8 mouse cellular contexts compared by ENCODE assay signal in the genomic region with DNA sequence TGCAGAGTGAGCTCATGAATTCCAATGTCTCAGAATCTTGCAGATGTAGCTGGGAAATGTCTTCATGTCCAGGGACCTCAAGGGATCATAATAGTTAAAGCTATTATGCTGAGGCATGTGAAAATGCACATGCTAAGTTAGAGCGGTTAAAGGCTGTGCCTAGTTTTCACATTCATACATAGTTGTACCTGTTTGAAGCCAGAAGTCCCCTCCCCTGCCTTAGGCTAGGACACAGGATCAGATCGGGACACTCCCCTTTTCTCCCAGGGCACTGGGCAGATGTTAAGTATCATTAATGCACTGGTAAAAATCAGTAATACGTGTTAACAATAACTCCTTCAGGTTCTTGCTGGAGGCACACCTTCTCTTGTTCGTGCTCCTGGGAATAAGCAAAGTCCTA. TPM values are rescaled to one million over a fixed set of nuclear protein-coding genes. Genes with fewer than 3 reads are reported as not detected.
A peak's percentile ranks its signal among the peaks of the same experiment; 100 is the strongest.
DNase-seq lines count a peak whose midpoint lies in the region; ATAC-seq and TF ChIP-seq lines count a peak whose summit lies in the region.

No protein-coding gene starts in this region.

- no peak for TF ChIP-seq CTCF in cortical plate, adult 2 months (IDR thresholded peaks at IDR 0.05; ENCODE audit: extremely low read depth, insufficient read depth, low read length)

- H3K27ac ChIP-seq in kidney, embryonic 14.5 days (ENCODE audit: low read depth, low read length) = no peak overlapping the region
- no peak overlapping the region for H3K27ac ChIP-seq in cortical plate, adult 2 months (ENCODE audit: insufficient read depth, low read length)
- H3K27ac ChIP-seq in hindbrain, embryonic 15.5 days (replicated peaks) = peak overlapping the region; percentile 53; the same call in 1 of the 2 replicates
- H3K27ac ChIP-seq in midbrain, embryonic 14.5 days (replicated peaks; ENCODE audit: low read depth, low read length) = no peak overlapping the region

- peak; percentile 48 for ATAC-seq in kidney, embryonic 14.5 days (ENCODE audit: low FRiP score, low TSS enrichment)
- ATAC-seq in hindbrain, embryonic 15.5 days (ENCODE audit: low FRiP score, low read depth) = peak; percentile 55; the same call in 1 of the 2 replicates
- peak; percentile 63 for ATAC-seq in midbrain, embryonic 14.5 days (ENCODE audit: low FRiP score, low TSS enrichment)

- peak overlapping the region; percentile 5; the same call in 1 of the 2 replicates for H3K9ac ChIP-seq in kidney, embryonic 14.5 days (ENCODE audit: low read depth, low read length)
- peak overlapping the region; percentile 47 for H3K9ac ChIP-seq in hindbrain, embryonic 15.5 days
- peak overlapping the region; percentile 28; the same call in 1 of the 2 replicates for H3K9ac ChIP-seq in midbrain, embryonic 14.5 days (replicated peaks; ENCODE audit: low read length)

- WGBS in kidney, embryonic 14.5 days = 69% methylated on average over 4 of the region's 4 CpGs
- WGBS in hindbrain, embryonic 15.5 days = 67% methylated on average over 4 of the region's 4 CpGs
- 65% methylated on average over 4 of the region's 4 CpGs for WGBS in midbrain, embryonic 14.5 days

- H3K9me3 ChIP-seq in kidney, embryonic 14.5 days (ENCODE audit: control insufficient read depth, low read length) = no peaks in the 10 kb centered on the region
- H3K9me3 ChIP-seq in hindbrain, embryonic 15.5 days = no peaks in the 10 kb centered on the region
- H3K9me3 ChIP-seq in midbrain, embryonic 14.5 days (ENCODE audit: control insufficient read depth, low read length) = no peaks in the 10 kb centered on the region

- H3K27me3 ChIP-seq in kidney, embryonic 14.5 days (ENCODE audit: control insufficient read depth, insufficient read depth, low read length) = no peaks in the 10 kb centered on the region
- H3K27me3 ChIP-seq in hindbrain, embryonic 15.5 days = no peaks in the 10 kb centered on the region
- H3K27me3 ChIP-seq in midbrain, embryonic 14.5 days (ENCODE audit: control insufficient read depth, insufficient read depth, low read length) = no peaks in the 10 kb centered on the region

- peak overlapping the region; percentile 31 for H3K4me3 ChIP-seq in kidney, embryonic 14.5 days (ENCODE audit: low read length)
- peak overlapping the region; percentile 31 for H3K4me3 ChIP-seq in cortical plate, adult 2 months (ENCODE audit: insufficient read depth, low read length)
- H3K4me3 ChIP-seq in hindbrain, embryonic 15.5 days = peak overlapping the region; percentile 48
- peak overlapping the region; percentile 31 for H3K4me3 ChIP-seq in midbrain, embryonic 14.5 days (replicated peaks; ENCODE audit: low read depth, low read length)

- H3K4me2 ChIP-seq in kidney, embryonic 14.5 days (replicated peaks; ENCODE audit: low read depth, low read length) = peak overlapping the region; percentile 37
- peak overlapping the region; percentile 76 for H3K4me2 ChIP-seq in hindbrain, embryonic 15.5 days
- peak overlapping the region; percentile 56 for H3K4me2 ChIP-seq in midbrain, embryonic 14.5 days (ENCODE audit: low read length)

- no peaks in the 10 kb centered on the region for H3K4me1 ChIP-seq in kidney, embryonic 14.5 days (ENCODE audit: control insufficient read depth, insufficient read depth, low read length)
- H3K4me1 ChIP-seq in cortical plate, adult 2 months (ENCODE audit: control insufficient read depth, insufficient read depth, low read length) = no peaks in the 10 kb centered on the region
- peaks cover 8% of the 10 kb centered on the region for H3K4me1 ChIP-seq in hindbrain, embryonic 15.5 days (replicated peaks)
- H3K4me1 ChIP-seq in midbrain, embryonic 14.5 days (ENCODE audit: control insufficient read depth, insufficient read depth, low read length) = peaks cover 7% of the 10 kb centered on the region; the same call in 1 of the 2 replicates

- H3K36me3 ChIP-seq in kidney, embryonic 14.5 days (ENCODE audit: control insufficient read depth, insufficient read depth, low read length) = no peaks in the 10 kb centered on the region
- no peaks in the 10 kb centered on the region for H3K36me3 ChIP-seq in hindbrain, embryonic 15.5 days
- H3K36me3 ChIP-seq in midbrain, embryonic 14.5 days (ENCODE audit: control insufficient read depth, insufficient read depth, low read length) = no peaks in the 10 kb centered on the region

- DNase-seq in kidney, postnatal 25 days = no peak
- no peak for DNase-seq in midbrain, embryonic 14.5 days
- DNase-seq in right cerebral cortex, postnatal 14 days = no peak
- no peak for DNase-seq in layer of hippocampus, adult 8-10 months (ENCODE audit: low spot score in 2 of 2)
- DNase-seq in spleen, postnatal 36 days (ENCODE audit: low spot score in 2 of 2) = no peak

- TF ChIP-seq POLR2A in cortical plate, adult 2 months (IDR thresholded peaks at IDR 0.05; ENCODE audit: extremely low read depth, insufficient read depth, low read length) = no peak

RNA-seq across cellular contexts. Expression of gene Tmem14a, which starts 51.6 kb away (rescaled TPM):
- 9.3 and 10.3 TPM in 2 replicates for polyA plus RNA-seq in kidney, embryonic 14.5 days (2014; fragmentation: Nextera tagmentation; extraction: Ambion mirVana)
- 69.6 and 70.2 TPM in 2 replicates for polyA plus RNA-seq in cortical plate, adult 2 months (2012; rRNA removed)
- 19.2 and 20.8 TPM in 2 replicates for polyA plus RNA-seq in hindbrain, embryonic 15.5 days (2015; fragmentation: Nextera tagmentation; extraction: Ambion mirVana)
- polyA plus RNA-seq in midbrain, embryonic 14.5 days (2014; fragmentation: Nextera tagmentation; extraction: Ambion mirVana) = 15.8 and 16.2 TPM in 2 replicates
- total RNA-seq in layer of hippocampus, adult 8-10 months (2022) = 10 to 100 TPM; 26.5 to 31.7 (median 28.4) TPM
